Mouse (Mus musculus) C2C12 (cell line): ENCODE data around the gene 8030411F24Rik.

Source experiments
- CTCF ChIP-seq: IDR thresholded peaks from one replicate; pipeline ENCODE4 v1.5.1; 2011; ENCODE audit not compliant: control insufficient read depth, insufficient read depth, insufficient read length
- MAX ChIP-seq: IDR thresholded peaks from one replicate; pipeline ENCODE4 v1.6.1; 2011; ENCODE audit warnings: mild to moderate bottlenecking, control low read depth
- MYOG ChIP-seq: IDR thresholded peaks from one replicate; pipeline ENCODE4 v1.6.1; 2011; ENCODE audit not compliant: control insufficient read depth, insufficient read length; ENCODE audit errors: extremely low read depth

DNA sequence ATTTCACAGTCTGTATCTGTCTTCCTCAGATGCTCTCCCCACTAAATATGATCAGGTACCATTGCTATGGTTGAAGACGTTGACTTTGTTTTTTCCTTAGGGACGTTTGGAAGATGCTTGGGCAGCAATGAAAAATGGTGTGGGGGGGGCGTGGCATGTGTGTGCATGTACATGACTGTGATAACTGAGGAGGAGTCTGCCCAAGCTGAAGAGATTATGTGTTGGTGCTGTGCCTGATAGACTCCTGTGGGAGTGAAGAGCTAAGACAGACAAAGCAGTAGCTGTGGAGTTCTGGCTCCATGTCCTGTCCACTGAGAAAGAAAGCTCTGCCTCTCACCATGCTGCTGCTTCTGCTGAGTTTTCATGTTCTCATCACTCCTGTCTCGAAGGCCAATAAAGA is 53.1 kb downstream of the 8030411F24Rik start, which contains the start of gene Cst9:
- TF ChIP-seq CTCF (no peak), MAX (no peak), MYOG (no peak)
